Mouse (Mus musculus) bone marrow macrophage, adult 2 months (primary cell): ENCODE measurements around the gene Ptpn11. TPM values are rescaled to one million over a fixed set of nuclear protein-coding genes. Genes with fewer than 3 reads are reported as not detected.

Source experiments
- H3K27ac ChIP-seq: 2 replicates; pipeline ENCODE4 v1.5.1; 2012; ENCODE audit warnings: low read depth, low read length; ENCODE audit not compliant: insufficient read depth
- H3K4me1 ChIP-seq: 2 replicates; pipeline ENCODE4 v1.6.1; 2012; ENCODE audit warnings: low read length; ENCODE audit not compliant: control insufficient read depth, insufficient read depth
- H3K4me3 ChIP-seq: 2 replicates; pipeline ENCODE4 v1.5.1; 2012; ENCODE audit warnings: mild to moderate bottlenecking, low read length, moderate library complexity; ENCODE audit not compliant: insufficient read depth
- CTCF ChIP-seq: IDR thresholded peaks from 2 replicates; pipeline ENCODE4 v1.5.1; 2012; ENCODE audit warnings: low read depth, mild to moderate bottlenecking, low read length, moderate library complexity
- POLR2A ChIP-seq: IDR thresholded peaks from 2 replicates; pipeline ENCODE4 v1.6.1; 2012; ENCODE audit warnings: mild to moderate bottlenecking, low read depth, low read length, borderline replicate concordance
- polyA plus RNA-seq: library from polyadenylated mRNA; stranded (reverse); fragments of >200 nt; gene quantifications from 2 replicates; pipeline ENCODE4 v1.2.4, GENCODE M21; 2012; ENCODE audit not compliant: missing spikeins, insufficient read depth, insufficient read length

Ptpn11 gene
- polyA plus RNA-seq, 1 experiment: 28.3 TPM

GRCm38 (mm10) chr5:121188265-121188664 is 2.9 kb downstream of the Ptpn11 start:
- Histone ChIP-seq H3K27ac (no peak overlapping the region), H3K4me1 (peaks cover 34% of the 10 kb centered on the region), H3K4me3 (no peak overlapping the region)
- no peak for TF ChIP-seq CTCF
- TF ChIP-seq POLR2A: no peak

- H3K27ac ChIP-seq: no peak overlapping the region
- no peak overlapping the region for H3K4me3 ChIP-seq
- TF ChIP-seq POLR2A: no peak
- TF ChIP-seq CTCF: no peak
- H3K4me1 ChIP-seq: peaks cover 32% of the 10 kb centered on the region
Observed at GRCm38 (mm10) chr5:121187580-121188001, 3.6 kb downstream of the Ptpn11 start.

GRCm38 (mm10) chr5:121184945-121185551 is 6.1 kb downstream of the Ptpn11 start:
- no peak overlapping the region for H3K27ac ChIP-seq
- no peak overlapping the region for H3K4me3 ChIP-seq
- TF ChIP-seq CTCF: no peak
- TF ChIP-seq POLR2A: no peak
- H3K4me1 ChIP-seq: peaks cover 34% of the 10 kb centered on the region

- Histone ChIP-seq H3K27ac (no peak overlapping the region), H3K4me3 (no peak overlapping the region), H3K4me1 (peaks cover 40% of the 10 kb centered on the region)
- TF ChIP-seq POLR2A (no peak), CTCF (no peak)
Observed at GRCm38 (mm10) chr5:121184375-121184774, 6.8 kb downstream of the Ptpn11 start.

GRCm38 (mm10) chr5:121183269-121183668 is 7.9 kb downstream of the Ptpn11 start:
- Histone ChIP-seq H3K27ac (no peak overlapping the region), H3K4me1 (peaks cover 36% of the 10 kb centered on the region), H3K4me3 (no peak overlapping the region)
- TF ChIP-seq POLR2A (no peak), CTCF (no peak)

GRCm38 (mm10) chr5:121179077-121179857 is 11.9 kb downstream of the Ptpn11 start:
- Histone ChIP-seq H3K4me3 (no peak overlapping the region), H3K4me1 (peaks cover 15% of the 10 kb centered on the region), H3K27ac (no peak overlapping the region)
- no peak for TF ChIP-seq POLR2A
- no peak for TF ChIP-seq CTCF

GRCm38 (mm10) chr5:121172835-121173234 is 18.4 kb downstream of the Ptpn11 start:
- TF ChIP-seq CTCF (no peak), POLR2A (no peak)
- H3K27ac ChIP-seq: no peak overlapping the region
- no peak overlapping the region for H3K4me3 ChIP-seq
- peaks cover 2% of the 10 kb centered on the region; the same call in 1 of the 2 replicates for H3K4me1 ChIP-seq

- Histone ChIP-seq H3K27ac (no peak overlapping the region), H3K4me1 (no peaks in the 10 kb centered on the region), H3K4me3 (no peak overlapping the region)
- TF ChIP-seq POLR2A (no peak), CTCF (no peak)
Observed at GRCm38 (mm10) chr5:121169588-121169987, 21.6 kb downstream of the Ptpn11 start.

GRCm38 (mm10) chr5:121166884-121167283 is 24.3 kb downstream of the Ptpn11 start:
- no peak for TF ChIP-seq CTCF
- TF ChIP-seq POLR2A: no peak
- no peaks in the 10 kb centered on the region for H3K4me1 ChIP-seq
- no peak overlapping the region for H3K27ac ChIP-seq
- no peak overlapping the region for H3K4me3 ChIP-seq

- H3K4me1 ChIP-seq: no peaks in the 10 kb centered on the region; the same call in 1 of the 2 replicates
- H3K27ac ChIP-seq: no peak overlapping the region
- H3K4me3 ChIP-seq: no peak overlapping the region
- no peak for TF ChIP-seq POLR2A
- no peak for TF ChIP-seq CTCF
Observed at GRCm38 (mm10) chr5:121162923-121163322, 28.3 kb downstream of the Ptpn11 start.
